Mouse (Mus musculus): ENCODE results near the gene Akr1d1.

DNA sequence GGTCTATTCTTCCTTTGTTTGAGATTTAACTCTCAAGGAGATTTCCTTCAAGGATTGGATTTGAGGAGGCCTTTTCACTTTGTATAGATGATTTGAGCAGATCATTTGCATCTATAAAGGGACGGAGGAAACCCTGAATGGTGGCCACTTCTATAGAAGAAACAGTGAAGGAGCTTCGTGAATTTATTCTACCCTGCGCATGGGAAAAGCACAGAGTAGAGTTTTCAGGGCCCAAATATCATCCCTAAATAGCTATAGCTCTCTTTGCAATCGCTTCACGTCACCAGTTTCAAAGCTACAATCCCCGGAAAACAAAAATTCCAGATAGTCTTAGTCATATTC is 63.0 kb downstream of the Akr1d1 start:
- TF ChIP-seq CTCF (IDR thresholded peaks at IDR 0.05; ENCODE audit: control insufficient read depth, insufficient read depth, low read length) (no peak), POLR2A (IDR thresholded peaks at IDR 0.05; ENCODE audit: borderline replicate concordance, control insufficient read depth, low read depth, low read length) (no peak)

Measured in bone marrow, adult 2 months (tissue).